Mouse (Mus musculus) frontal cortex, adult (tissue): ENCODE measurements at regions not wholly inside any gene's neighbourhood (a gene's known extent, or its start where the extent isn't known, plus 50 kb on each side); places are given as distances from the start of the nearest gene placed in this dataset.

Source experiments
- ATAC-seq: cut with Nextera tagmentation; 2 replicates; pipeline ENCODE4 v1.9.2; 2017; ENCODE audit warnings: mild to moderate bottlenecking, moderate library complexity, mixed read lengths; ENCODE audit not compliant: low TSS enrichment

GRCm38 (mm10) chr17:4785281-4785839 lies 208.8 kb upstream of the Arid1b start:
- peak; percentile 70; the same call in 1 of the 2 replicates for ATAC-seq

- ATAC-seq = no peak
Observed at GRCm38 (mm10) chr17:4786524-4786923, 207.6 kb upstream of the Arid1b start.

- no peak for ATAC-seq
Observed at GRCm38 (mm10) chr17:4791873-4792272, 202.3 kb upstream of the Arid1b start.

GRCm38 (mm10) chr17:4796241-4796640 lies 197.9 kb upstream of the Arid1b start:
- ATAC-seq = no peak

- ATAC-seq = peak; percentile 41; the same call in 1 of the 2 replicates
Observed at GRCm38 (mm10) chr17:4804013-4804412, 190.1 kb upstream of the Arid1b start.

- ATAC-seq = no peak
Observed at GRCm38 (mm10) chr17:4806051-4806450, 188.1 kb upstream of the Arid1b start.

- no peak for ATAC-seq
Observed at GRCm38 (mm10) chr17:4808926-4809325, 185.2 kb upstream of the Arid1b start.

- ATAC-seq = no peak
Observed at GRCm38 (mm10) chr17:4813232-4813631, 180.9 kb upstream of the Arid1b start.

- no peak for ATAC-seq
Observed at GRCm38 (mm10) chr17:4813666-4814065, 180.5 kb upstream of the Arid1b start.

GRCm38 (mm10) chr17:4825221-4825895 lies 168.8 kb upstream of the Arid1b start:
- ATAC-seq = no peak

- no peak for ATAC-seq
Observed at GRCm38 (mm10) chr17:4834065-4834464, 160.1 kb upstream of the Arid1b start.

GRCm38 (mm10) chr17:4834571-4834970 lies 159.6 kb upstream of the Arid1b start:
- ATAC-seq = no peak

- ATAC-seq = no peak
Observed at GRCm38 (mm10) chr17:4835065-4835705, 158.9 kb upstream of the Arid1b start.

- ATAC-seq = no peak
Observed at GRCm38 (mm10) chr17:4840123-4840522, 154.0 kb upstream of the Arid1b start.

GRCm38 (mm10) chr17:4858304-4858703 lies 135.8 kb upstream of the Arid1b start:
- ATAC-seq = no peak

GRCm38 (mm10) chr17:4864901-4865300 lies 129.2 kb upstream of the Arid1b start:
- no peak for ATAC-seq

GRCm38 (mm10) chr17:4865621-4866020 lies 128.5 kb upstream of the Arid1b start:
- ATAC-seq = peak; percentile 86

- ATAC-seq = no peak
Observed at GRCm38 (mm10) chr17:4866026-4866896, 127.9 kb upstream of the Arid1b start.

- ATAC-seq = no peak
Observed at GRCm38 (mm10) chr17:4867083-4867482, 127.0 kb upstream of the Arid1b start.

GRCm38 (mm10) chr17:4867754-4868445 lies 126.2 kb upstream of the Arid1b start:
- no peak for ATAC-seq

- ATAC-seq = no peak
Observed at GRCm38 (mm10) chr17:4868446-4868825, 125.7 kb upstream of the Arid1b start.

- no peak for ATAC-seq
Observed at GRCm38 (mm10) chr17:4868861-4869260, 125.3 kb upstream of the Arid1b start.
